Mouse (Mus musculus) R1 (cell line): Measurements from ENCODE around the gene Lcn6.
"Not testable (repeated sequence)": the region's sequence is repeated elsewhere in the genome, so short reads cannot be mapped to it uniquely, and the experiment has no call there.

Experiments used
- DNase-seq: peaks from one replicate; pipeline ENCODE4 v3.0.0-alpha.2; 2018; ENCODE audit warnings: low read depth, low spot score

Gene Lcn6

DNA sequence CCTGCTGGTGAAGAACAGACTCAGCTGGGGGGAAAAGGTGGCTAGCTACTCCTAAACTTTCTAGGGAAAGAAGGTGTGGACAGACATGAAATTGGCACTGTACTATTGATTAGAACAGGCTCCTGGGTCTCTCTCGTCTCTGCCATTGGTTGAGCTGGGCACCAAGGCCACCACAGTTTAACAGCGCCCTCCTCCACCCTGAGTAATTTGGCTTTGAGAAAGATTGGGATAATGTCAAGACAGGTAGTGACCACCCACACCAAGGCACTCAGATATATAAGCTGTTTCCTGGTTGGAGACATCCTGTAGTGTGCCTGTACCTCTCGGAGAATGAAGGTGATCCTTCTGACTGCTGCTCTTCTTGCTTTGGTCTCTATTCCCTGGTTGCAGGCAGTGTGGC lies at the start of gene Lcn6:
Lcn6 (plus strand) TSS at position 301 of the 400 bp plus-strand sequence.
- DNase-seq, result no peak

DNA sequence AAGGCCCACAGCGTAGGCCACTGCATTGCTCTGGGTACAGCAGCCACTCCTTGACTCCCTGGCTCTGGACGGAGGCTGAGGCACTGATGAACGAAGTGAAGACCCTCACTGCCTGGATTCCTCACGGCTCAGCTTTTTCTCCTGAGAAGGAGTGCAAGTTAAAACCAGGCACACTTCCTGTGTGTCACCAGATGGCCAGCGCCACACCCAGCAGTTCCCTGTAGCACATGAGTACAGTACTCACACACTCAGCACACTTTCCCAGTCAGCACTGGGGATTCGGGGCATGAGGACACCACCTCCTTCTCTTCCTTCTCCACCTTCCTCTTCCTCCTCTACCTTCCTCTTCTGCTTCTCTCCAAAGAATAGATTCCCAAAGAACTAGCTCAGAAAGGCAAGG lies 48.8 kb upstream of the Lcn6 start, which contains the start of gene Fcna:
Fcna (minus strand) TSS at position 220 of the 400 bp plus-strand sequence.
- DNase-seq, result no peak

DNA sequence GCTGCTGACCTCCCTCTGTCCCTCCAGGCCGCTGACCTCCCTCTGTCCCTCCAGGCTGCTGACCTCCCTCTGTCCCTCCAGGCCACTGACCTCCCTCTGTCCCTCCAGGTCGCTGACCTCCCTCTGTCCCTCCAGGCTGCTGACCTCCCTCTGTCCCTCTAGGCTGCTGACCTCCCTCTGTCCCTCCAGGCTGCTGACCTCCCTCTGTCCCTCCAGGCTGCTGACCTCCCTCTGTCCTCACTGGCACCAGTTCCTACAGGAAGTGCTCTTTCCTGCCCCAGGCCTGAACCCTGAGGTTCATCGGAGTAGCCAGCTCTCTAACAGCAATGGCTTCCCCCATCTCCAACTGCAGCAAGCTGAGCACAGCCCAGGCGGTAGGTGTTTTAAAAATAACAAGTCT lies 47.8 kb upstream of the Lcn6 start:
- DNase-seq, result no peak

DNA sequence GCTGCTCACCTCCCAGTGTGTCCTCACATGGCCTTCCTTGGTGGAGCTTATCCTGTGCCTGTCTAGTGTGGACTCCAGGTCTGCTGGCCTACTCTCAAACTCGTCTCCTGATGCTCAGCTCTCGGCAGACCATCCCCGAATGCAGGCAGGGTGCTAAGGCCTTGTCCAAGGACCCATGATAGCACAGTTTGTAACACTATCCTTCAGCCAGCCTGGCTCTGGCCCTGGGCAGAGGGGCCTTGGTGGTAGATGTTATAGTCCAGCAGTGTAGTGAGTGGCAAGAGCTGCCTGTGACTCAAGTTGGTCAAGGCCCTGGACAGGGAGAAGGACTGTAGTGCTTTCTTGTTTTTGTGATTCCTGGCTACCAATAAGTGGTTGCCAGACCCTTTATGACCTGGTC lies 43.0 kb upstream of the Lcn6 start:
- no peak for DNase-seq

GRCm38 (mm10) chr2:25634046-25634445 lies 42.5 kb upstream of the Lcn6 start:
- no peak for DNase-seq

DNA sequence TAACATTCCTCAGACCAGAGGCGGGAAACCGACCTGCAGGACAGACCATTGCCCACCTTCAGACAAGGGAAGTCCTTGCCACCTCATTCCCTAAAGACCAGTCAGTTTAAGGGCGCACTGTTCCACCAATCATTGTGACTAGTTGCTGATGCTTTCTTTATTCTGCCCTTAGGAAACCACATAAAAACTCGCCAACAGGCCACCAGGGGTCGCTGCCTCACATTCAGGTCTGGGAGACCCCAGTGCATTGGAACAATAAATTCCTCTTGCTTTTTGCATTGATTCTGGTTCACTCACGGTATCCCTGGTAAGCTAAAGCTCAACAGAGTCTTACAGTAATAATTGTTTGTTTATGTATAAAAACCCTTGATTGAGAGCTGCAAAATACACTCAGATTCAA lies 36.7 kb upstream of the Lcn6 start:
- DNase-seq, result peak; percentile 61

GRCm38 (mm10) chr2:25652902-25653301 lies 23.7 kb upstream of the Lcn6 start, which contains the start of gene Lcn8:
Gene Lcn8 (plus strand): TSS chr2:25653120.
- no peak for DNase-seq

- no peak for DNase-seq
Measured at GRCm38 (mm10) chr2:25654502-25654901, 22.1 kb upstream of the Lcn6 start.

DNA sequence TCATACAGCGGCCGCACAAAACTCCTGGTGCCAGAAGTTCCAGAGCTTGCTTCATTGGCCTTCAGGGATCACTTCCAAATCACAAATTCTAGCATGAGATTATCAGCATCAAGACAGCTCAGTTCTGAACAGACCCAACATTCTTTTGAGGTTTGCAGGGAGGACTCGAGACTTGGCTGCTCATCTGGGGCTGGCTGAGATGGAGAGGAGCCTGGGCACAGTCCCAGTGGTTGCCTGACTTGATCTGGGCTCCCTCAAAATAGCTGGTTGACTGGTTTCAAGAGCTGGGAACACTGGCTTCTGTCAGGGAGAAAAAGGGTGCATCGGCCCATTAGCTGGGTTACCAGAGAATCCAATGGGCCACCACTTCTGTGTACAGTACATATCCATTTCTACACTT lies 19.9 kb upstream of the Lcn6 start:
- DNase-seq, result no peak

DNA sequence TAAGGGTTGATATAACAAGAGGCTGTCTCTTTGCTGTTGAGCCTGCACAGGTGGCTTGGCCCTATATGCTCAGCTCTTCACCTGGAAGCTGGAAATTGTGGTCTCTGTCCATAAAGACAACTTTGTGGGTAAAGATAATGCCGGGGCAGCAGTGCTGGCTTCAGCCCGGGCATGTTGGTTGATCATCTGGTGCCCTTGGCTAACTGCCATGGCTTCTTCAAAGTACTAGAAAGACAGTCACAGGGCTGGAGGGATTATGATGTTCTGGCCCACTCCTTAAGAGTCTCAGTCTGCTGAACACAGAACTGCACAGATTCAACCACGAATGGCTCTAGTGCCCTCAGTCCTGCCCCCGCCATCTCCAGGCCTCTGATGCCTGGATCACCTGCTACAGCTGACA lies 19.3 kb upstream of the Lcn6 start:
- DNase-seq, result no peak

DNA sequence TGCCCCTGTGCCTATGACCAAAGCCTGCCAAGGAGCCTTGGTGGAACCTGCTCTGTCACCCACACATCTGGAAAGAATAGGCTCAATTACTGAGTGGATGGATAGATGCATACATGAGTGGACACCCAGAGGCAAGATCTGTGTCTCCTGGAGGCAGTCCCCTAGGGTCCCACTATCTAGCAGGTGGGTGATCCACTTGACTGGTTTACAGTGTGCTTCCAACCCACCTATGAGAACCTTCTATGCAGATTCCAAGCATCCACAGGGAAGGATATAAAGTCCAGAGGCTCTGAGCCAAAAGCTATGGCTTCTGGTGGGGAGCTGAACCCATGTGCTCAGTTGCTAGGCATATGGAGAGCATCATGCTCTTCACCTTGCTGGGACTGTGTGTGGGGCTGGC lies 18.9 kb upstream of the Lcn6 start, which contains the start of gene Lcn5:
Lcn5 (plus strand) TSS at position 301 of the 400 bp plus-strand sequence.
- DNase-seq, result no peak

GRCm38 (mm10) chr2:25660279-25660678 lies 16.3 kb upstream of the Lcn6 start:
- DNase-seq, result no peak

GRCm38 (mm10) chr2:25661245-25661970 lies 15.2 kb upstream of the Lcn6 start:
- DNase-seq, result no peak

DNA sequence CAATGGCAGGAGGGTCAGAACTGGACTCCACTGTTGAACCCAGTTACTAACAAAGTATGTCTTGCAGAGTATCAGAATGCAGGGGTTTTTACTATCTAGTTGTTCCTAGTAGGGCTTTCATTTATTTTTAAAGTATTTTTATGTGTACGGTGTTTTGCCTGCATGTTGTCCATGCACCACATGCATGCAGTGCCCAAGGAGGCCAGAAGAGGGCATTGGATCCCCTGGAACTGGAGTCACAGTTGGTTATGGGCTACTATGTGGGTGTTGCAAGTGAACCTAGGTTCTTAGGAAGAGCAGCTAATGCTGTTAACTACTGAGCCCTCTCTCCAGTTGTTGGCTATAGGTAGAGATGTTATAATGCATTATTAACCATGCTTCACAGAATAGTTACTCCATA lies 13.1 kb upstream of the Lcn6 start:
- DNase-seq, result peak; percentile 45

- DNase-seq, result no peak
Measured at GRCm38 (mm10) chr2:25664125-25664524, 12.5 kb upstream of the Lcn6 start.

DNA sequence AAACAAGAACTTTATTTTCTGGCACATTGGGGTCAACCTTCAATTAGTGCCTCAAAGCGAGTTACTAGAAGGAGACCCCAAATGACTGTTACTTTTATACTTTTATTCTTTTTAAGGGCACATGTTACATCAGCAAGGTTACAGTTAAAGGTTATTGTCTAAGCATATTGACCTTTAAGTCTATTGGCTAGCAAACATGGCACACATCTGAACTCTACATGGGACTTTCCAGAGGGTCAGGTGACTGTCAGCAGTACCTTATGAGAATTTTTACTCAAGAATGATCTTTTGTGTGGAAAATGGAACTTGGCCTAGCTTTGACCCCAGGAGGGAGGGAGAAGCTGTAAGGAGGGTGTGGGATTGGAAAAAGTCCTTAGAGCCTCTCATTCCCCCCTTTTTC lies 10.1 kb upstream of the Lcn6 start:
- DNase-seq, result no peak

- no peak for DNase-seq
Measured at GRCm38 (mm10) chr2:25679559-25679958, 3.0 kb downstream of the Lcn6 start.

- DNase-seq, result no peak
Measured at GRCm38 (mm10) chr2:25682426-25682825, 5.8 kb downstream of the Lcn6 start, which contains the start of gene Lcn10. Gene Lcn10 (plus strand): TSS chr2:25682726.

- DNase-seq, result peak; percentile 68
Measured at GRCm38 (mm10) chr2:25686941-25687340, 10.4 kb downstream of the Lcn6 start.

GRCm38 (mm10) chr2:25694605-25695004 lies 18.0 kb downstream of the Lcn6 start:
- peak; percentile 89 for DNase-seq

DNA sequence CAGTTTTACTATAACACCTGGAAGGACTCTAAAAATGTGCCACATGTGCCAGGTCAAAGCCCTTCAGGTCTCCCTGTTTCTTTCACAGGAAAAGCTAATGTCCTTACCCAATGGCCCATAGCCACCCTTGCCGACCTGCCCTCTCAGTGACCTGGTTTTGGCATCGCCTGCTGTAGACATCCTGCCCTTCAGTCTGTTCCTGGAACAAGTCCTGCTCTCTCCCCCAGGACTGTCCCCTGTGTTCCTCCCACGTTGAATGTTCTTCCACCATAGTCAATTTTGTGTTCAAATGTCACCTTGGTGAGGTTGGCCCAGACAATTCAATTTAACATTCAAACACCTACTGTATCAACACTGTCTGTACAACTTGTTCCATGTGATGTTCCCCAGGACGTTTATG lies 20.4 kb downstream of the Lcn6 start:
- no peak for DNase-seq

GRCm38 (mm10) chr2:25698696-25699095 lies 22.1 kb downstream of the Lcn6 start:
- DNase-seq, result no peak

- DNase-seq, result not testable (repeated sequence)
Measured at GRCm38 (mm10) chr2:25699743-25700142, 23.2 kb downstream of the Lcn6 start, which contains the start of gene Obp2a. Gene Obp2a (plus strand): TSS chr2:25700043.
